Mouse (Mus musculus) MEL (cell line): ENCODE data around the gene Tubgcp6. TPM values are rescaled to one million over a fixed set of nuclear protein-coding genes. Genes with fewer than 3 reads are reported as not detected.

Experiments used
- DNase-seq: peaks from one replicate; pipeline ENCODE4 v3.0.0; 2011; ENCODE audit warnings: low read depth, low spot score
- H3K27ac ChIP-seq: 2 replicates; pipeline ENCODE4 v1.5.1; 2012; ENCODE audit warnings: low read depth, mild to moderate bottlenecking, control low read depth, low read length, moderate library complexity; ENCODE audit not compliant: control insufficient read depth
- H3K27me3 ChIP-seq, 2 experiments: fragments of 150-350 bp in 1 of 2; sonication (generic) in 1 of 2; 2 replicates each; pipeline ENCODE4 v1.6.1; 2012; ENCODE audit warnings: low read length in 2 of 2, mild to moderate bottlenecking in 2 of 2, improper control_type of control experiment in 1 of 2, moderate library complexity in 1 of 2; ENCODE audit not compliant: insufficient read depth in 2 of 2, control insufficient read depth in 1 of 2
- H3K36me3 ChIP-seq, 2 experiments: 2 replicates each; pipeline ENCODE4 v1.6.1; 2012 to 2014; ENCODE audit warnings: low read length in 2 of 2, improper control_type of control experiment in 1 of 2, inconsistent platforms in 1 of 2, mild to moderate bottlenecking in 1 of 2; ENCODE audit not compliant: insufficient read depth in 2 of 2, control insufficient read depth in 1 of 2
- H3K4me1 ChIP-seq, 2 experiments: fragments of 150-350 bp in 1 of 2; sonication (generic) in 1 of 2; 2 replicates each; pipeline ENCODE4 v1.6.1; 2012; ENCODE audit warnings: low read length in 2 of 2, improper control_type of control experiment in 1 of 2, mild to moderate bottlenecking in 1 of 2; ENCODE audit not compliant: insufficient read depth in 2 of 2, control insufficient read depth in 1 of 2
- H3K4me3 ChIP-seq, 2 experiments: fragments of 150-350 bp in 1 of 2; sonication (generic) in 1 of 2; 2 replicates each; pipeline ENCODE4 v1.5.1; 2012; ENCODE audit warnings: low read depth in 2 of 2, low read length in 2 of 2, mild to moderate bottlenecking in 2 of 2, moderate library complexity in 2 of 2, control low read depth in 1 of 2, improper control_type of control experiment in 1 of 2; ENCODE audit not compliant: control insufficient read depth in 1 of 2, insufficient read depth in 1 of 2
- H3K79me2 ChIP-seq: 2 replicates; pipeline ENCODE4 v1.6.1; 2012; ENCODE audit warnings: mild to moderate bottlenecking, low read length, moderate library complexity; ENCODE audit not compliant: control insufficient read depth, poor library complexity, insufficient read depth
- H3K9ac ChIP-seq: 2 replicates; pipeline ENCODE4 v1.6.1; 2012; ENCODE audit warnings: low read depth, mild to moderate bottlenecking, control low read depth, low read length, moderate library complexity; ENCODE audit not compliant: control insufficient read depth, poor library complexity, severe bottlenecking
- H3K9me3 ChIP-seq: fragments of 150-350 bp; sonication (generic); replicated peaks from 2 replicates; pipeline ENCODE4 v1.6.1; 2012; ENCODE audit warnings: mild to moderate bottlenecking, low read length, improper control_type of control experiment, moderate library complexity; ENCODE audit not compliant: insufficient read depth
- BHLHE40 ChIP-seq: IDR thresholded peaks from 2 replicates; pipeline ENCODE4 v1.6.1; 2012; ENCODE audit warnings: low read depth, mild to moderate bottlenecking, inconsistent platforms, low read length, improper control_type of control experiment, borderline replicate concordance
- CHD1 ChIP-seq: IDR thresholded peaks from 2 replicates; pipeline ENCODE4 v1.6.1; 2012; ENCODE audit warnings: low read depth, mild to moderate bottlenecking, inconsistent platforms, low read length, improper control_type of control experiment
- CHD2 ChIP-seq: IDR thresholded peaks from 2 replicates; pipeline ENCODE4 v1.6.1; 2011; ENCODE audit warnings: low read length, improper control_type of control experiment
- CTCF ChIP-seq, 3 experiments: IDR thresholded peaks in 2 of 3; conservative IDR thresholded peaks in 1 of 3; 2 replicates each; pipeline ENCODE4 v1.5.1; 2011 to 2012; ENCODE audit warnings: low read length in 3 of 3, low read depth in 2 of 3, mild to moderate bottlenecking in 2 of 3, improper control_type of control experiment in 1 of 3, inconsistent platforms in 1 of 3, mixed read lengths in 1 of 3, moderate library complexity in 1 of 3; ENCODE audit not compliant: control insufficient read depth in 1 of 3, insufficient read depth in 1 of 3, poor library complexity in 1 of 3, severe bottlenecking in 1 of 3
- ELF1 ChIP-seq: IDR thresholded peaks from 2 replicates; pipeline ENCODE4 v1.6.1; 2014; ENCODE audit warnings: low read depth, mild to moderate bottlenecking, inconsistent platforms, low read length, improper control_type of control experiment, moderate library complexity
- EP300 ChIP-seq, 2 experiments: IDR thresholded peaks; 2 replicates each; pipeline ENCODE4 v1.6.1; 2011; ENCODE audit warnings: improper control_type of control experiment in 2 of 2, low read length in 2 of 2, low read depth in 1 of 2, mild to moderate bottlenecking in 1 of 2
- ETS1 ChIP-seq: IDR thresholded peaks from 2 replicates; pipeline ENCODE4 v1.6.1; 2012; ENCODE audit warnings: low read depth, mild to moderate bottlenecking, inconsistent platforms, low read length, improper control_type of control experiment, moderate library complexity
- GABPA ChIP-seq: IDR thresholded peaks from 2 replicates; pipeline ENCODE4 v1.6.1; 2012; ENCODE audit warnings: low read depth, mild to moderate bottlenecking, inconsistent platforms, low read length, improper control_type of control experiment, moderate library complexity
- HCFC1 ChIP-seq: IDR thresholded peaks from 2 replicates; pipeline ENCODE4 v1.6.1; 2012; ENCODE audit warnings: low read depth, mild to moderate bottlenecking, inconsistent platforms, low read length, improper control_type of control experiment, moderate library complexity
- JUND ChIP-seq: IDR thresholded peaks from 2 replicates; pipeline ENCODE4 v1.6.1; 2011; ENCODE audit warnings: low read depth, mild to moderate bottlenecking, improper control_type of control experiment, low read length
- MAX ChIP-seq: IDR thresholded peaks from 2 replicates; pipeline ENCODE4 v1.6.1; 2011; ENCODE audit warnings: low read length, improper control_type of control experiment
- MAZ ChIP-seq: IDR thresholded peaks from 2 replicates; pipeline ENCODE4 v1.6.1; 2012; ENCODE audit warnings: low read depth, mild to moderate bottlenecking, inconsistent platforms, low read length, improper control_type of control experiment
- MXI1 ChIP-seq: IDR thresholded peaks from 2 replicates; pipeline ENCODE4 v1.6.1; 2011; ENCODE audit warnings: mild to moderate bottlenecking, low read depth, low read length, improper control_type of control experiment
- MYB ChIP-seq: IDR thresholded peaks from 2 replicates; pipeline ENCODE4 v1.6.1; 2011; ENCODE audit warnings: mild to moderate bottlenecking, low read depth, low read length, improper control_type of control experiment
- MYC ChIP-seq: IDR thresholded peaks from 2 replicates; pipeline ENCODE4 v1.6.1; 2011; ENCODE audit warnings: low read depth, mild to moderate bottlenecking, low read length, improper control_type of control experiment, moderate library complexity
- NELFE ChIP-seq: IDR thresholded peaks from 2 replicates; pipeline ENCODE4 v1.6.1; 2011; ENCODE audit warnings: low read depth, low read length, improper control_type of control experiment
- NRF1 ChIP-seq: IDR thresholded peaks from 2 replicates; pipeline ENCODE4 v1.6.1; 2014; ENCODE audit warnings: low read depth, mild to moderate bottlenecking, inconsistent platforms, low read length, improper control_type of control experiment, moderate library complexity; ENCODE audit not compliant: poor library complexity, insufficient read depth, severe bottlenecking
- POLR2A ChIP-seq, 2 experiments: IDR thresholded peaks; 2 replicates each; pipeline ENCODE4 v1.6.1; 2011 to 2012; ENCODE audit warnings: low read length in 2 of 2, mild to moderate bottlenecking in 2 of 2, control low read depth in 1 of 2, improper control_type of control experiment in 1 of 2, low read depth in 1 of 2, moderate library complexity in 1 of 2; ENCODE audit not compliant: control insufficient read depth in 1 of 2, insufficient read depth in 1 of 2, poor library complexity in 1 of 2
- POLR2AphosphoS2 ChIP-seq: IDR thresholded peaks from 2 replicates; pipeline ENCODE4 v1.6.1; 2011; ENCODE audit warnings: low read length, improper control_type of control experiment
- SIN3A ChIP-seq: IDR thresholded peaks from 2 replicates; pipeline ENCODE4 v1.6.1; 2012; ENCODE audit warnings: low read length, improper control_type of control experiment, inconsistent platforms
- TBP ChIP-seq: IDR thresholded peaks from 2 replicates; pipeline ENCODE4 v1.8.0; 2011; ENCODE audit warnings: low read depth, low read length, improper control_type of control experiment
- USF1 ChIP-seq: IDR thresholded peaks from 2 replicates; pipeline ENCODE4 v1.6.1; 2014; ENCODE audit warnings: low read depth, mild to moderate bottlenecking, inconsistent platforms, low read length, improper control_type of control experiment, moderate library complexity
- ZC3H11A ChIP-seq: IDR thresholded peaks from 2 replicates; pipeline ENCODE4 v1.6.1; 2012; ENCODE audit warnings: low read depth, mild to moderate bottlenecking, inconsistent platforms, low read length, improper control_type of control experiment
- ZMIZ1 ChIP-seq: IDR thresholded peaks from 2 replicates; pipeline ENCODE4 v1.6.1; 2012; ENCODE audit warnings: low read depth, mild to moderate bottlenecking, inconsistent platforms, low read length, improper control_type of control experiment, moderate library complexity
- ZNF384 ChIP-seq: IDR thresholded peaks from 2 replicates; pipeline ENCODE4 v1.6.1; 2012; ENCODE audit warnings: low read depth, mild to moderate bottlenecking, inconsistent platforms, low read length, improper control_type of control experiment
- polyA plus RNA-seq, 2 experiments: library from polyadenylated mRNA; stranded (reverse) in 1 of 2; unstranded in 1 of 2; fragments of >175 nt in 1 of 2; fragments of >200 nt in 1 of 2; gene quantifications; 2 replicates each; pipeline versions ENCODE4 v1.2.1 to v1.2.4; 2012; ENCODE audit warnings: low replicate concordance in 2 of 2, low read depth in 1 of 2; ENCODE audit not compliant: insufficient read length in 2 of 2, insufficient read depth in 1 of 2, missing spikeins in 1 of 2
- total RNA-seq: library from RNA; depleted of rRNA; stranded (reverse); fragments of 300-350 nt; gene quantifications from 2 replicates; pipeline ENCODE4 v1.2.3, GENCODE M21; 2012

Gene Tubgcp6
- total and polyA plus RNA-seq, 3 experiments = 17.5 to 25.3 TPM; not detected in 1

- Histone ChIP-seq H3K9ac (no peak overlapping the region), H3K27me3 (no peaks in the 10 kb centered on the region; a peak in 1 of 4 replicates), H3K4me3 (no peak overlapping the region), H3K9me3 (no peaks in the 10 kb centered on the region), H3K27ac (no peak overlapping the region), H3K4me1 (no peaks in the 10 kb centered on the region), H3K36me3 (no peaks in the 10 kb centered on the region), H3K79me2 (no peaks in the 10 kb centered on the region)
- TF ChIP-seq MXI1 (no peak), ZMIZ1 (no peak), HCFC1 (no peak), ELF1 (no peak), POLR2A (IDR thresholded peaks at IDR 0.05; ENCODE audit: control insufficient read depth in 1 of 2, insufficient read depth in 1 of 2, low read depth in 1 of 2, low read length in 2 of 2, poor library complexity in 1 of 2) (no peak), MAZ (no peak), ZNF384 (no peak), CHD2 (no peak), GABPA (no peak), MAX (no peak), CHD1 (no peak), JUND (no peak), EP300 (IDR thresholded peaks at IDR 0.05; ENCODE audit: low read depth in 1 of 2, low read length in 2 of 2) (no peak), TBP (no peak), BHLHE40 (no peak)
- no peak for DNase-seq
These were observed 18.5 kb upstream of the Tubgcp6 start for GRCm38 (mm10) chr15:89141443-89141842.

- Histone ChIP-seq H3K4me1 (no peaks in the 10 kb centered on the region), H3K27me3 (no peaks in the 10 kb centered on the region; a peak in 1 of 4 replicates), H3K9ac (no peak within 1 kb of the TSS), H3K36me3 (no peaks in the 10 kb centered on the region), H3K27ac (no peak within 1 kb of the TSS), H3K4me3 (no peak within 1 kb of the TSS), H3K79me2 (no peaks in the 10 kb centered on the region), H3K9me3 (no peaks in the 10 kb centered on the region)
- DNase-seq = no peak
- TF ChIP-seq MXI1 (no peak), ETS1 (no peak), BHLHE40 (no peak), CHD1 (no peak), MYB (no peak), ELF1 (no peak), POLR2AphosphoS2 (no peak), MYC (no peak), HCFC1 (no peak), SIN3A (no peak), USF1 (no peak), TBP (no peak), CHD2 (no peak), MAX (no peak), NRF1 (no peak), POLR2A (IDR thresholded peaks at IDR 0.05; ENCODE audit: control insufficient read depth in 1 of 2, insufficient read depth in 1 of 2, low read depth in 1 of 2, low read length in 2 of 2, poor library complexity in 1 of 2) (no peak), ZNF384 (no peak), CTCF (IDR thresholded peaks at IDR 0.05 in 2 of 3, conservative IDR thresholded peaks at IDR 0.05 in 1 of 3; ENCODE audit: control insufficient read depth in 1 of 3, insufficient read depth in 1 of 3, low read depth in 2 of 3, low read length in 3 of 3, poor library complexity in 1 of 3, severe bottlenecking in 1 of 3) (no peak), NELFE (no peak), ZC3H11A (no peak)
These were observed 17.8 kb upstream of the Tubgcp6 start, which contains the start of gene Mapk12 for GRCm38 (mm10) chr15:89140659-89141252. Gene Mapk12, minus strand, starts transcription at chr15:89140703.
